Mouse (Mus musculus): ENCODE measurements around the gene Acsl3.

- TF ChIP-seq HCFC1 (IDR thresholded peaks at IDR 0.05; ENCODE audit: borderline replicate concordance, insufficient read depth, low read length) (no peak), MAFK (IDR thresholded peaks at IDR 0.05; ENCODE audit: insufficient read depth, low read depth, low read length) (no peak)
Observed at GRCm38 (mm10) chr1:78725191-78725490, 67.5 kb downstream of the Acsl3 start.
